Mouse (Mus musculus) neural tube, embryonic 12.5 days (tissue): ENCODE results near the gene Spata45. TPM values are rescaled to one million over a fixed set of nuclear protein-coding genes. Genes with fewer than 3 reads are reported as not detected.

Experiments
- ATAC-seq: fragments of 200-750 bp; cut with Nextera tagmentation; 2 replicates; pipeline ENCODE4 v1.8.0; 2017; ENCODE audit warnings: low read depth, mild to moderate bottlenecking, moderate TSS enrichment, moderate library complexity; ENCODE audit not compliant: low FRiP score
- H3K27ac ChIP-seq: fragments of 300-500 bp; sonication (generic); 2 replicates; pipeline ENCODE4 v1.5.1; 2016
- H3K27me3 ChIP-seq: fragments of 300-500 bp; sonication (generic); replicated peaks from 2 replicates; pipeline ENCODE4 v1.6.1; 2016; ENCODE audit warnings: mild to moderate bottlenecking
- H3K36me3 ChIP-seq: fragments of 300-500 bp; sonication (generic); 2 replicates; pipeline ENCODE4 v1.6.1; 2016; ENCODE audit warnings: mild to moderate bottlenecking
- H3K4me1 ChIP-seq: fragments of 300-500 bp; sonication (generic); 2 replicates; pipeline ENCODE4 v1.6.1; 2016
- H3K4me2 ChIP-seq: fragments of 300-500 bp; sonication (generic); replicated peaks from 2 replicates; pipeline ENCODE4 v1.6.1; 2016; ENCODE audit warnings: mild to moderate bottlenecking
- H3K4me3 ChIP-seq: fragments of 300-500 bp; sonication (generic); 2 replicates; pipeline ENCODE4 v1.5.1; 2016
- H3K9ac ChIP-seq: fragments of 300-500 bp; sonication (generic); 2 replicates; pipeline ENCODE4 v1.6.1; 2016; ENCODE audit warnings: mild to moderate bottlenecking
- H3K9me3 ChIP-seq: fragments of 300-500 bp; sonication (generic); 2 replicates; pipeline ENCODE4 v1.6.1; 2016; ENCODE audit warnings: mild to moderate bottlenecking
- WGBS: fragments of 180-500 bp; shearing (Covaris S2); methylation state at CpG from one replicate; pipeline ENCODE4 v1.1.7; 2016; 5-methylcytosine and 5-hydroxymethylcytosine counted together
- polyA plus RNA-seq: library from polyadenylated mRNA; unstranded; fragments of >200 nt; fragmentation: Nextera tagmentation; extraction: Ambion mirVana; gene quantifications from 2 replicates; pipeline ENCODE4 v1.2.1, GENCODE M21; 2016

The Spata45 gene
- polyA plus RNA-seq = 0.53 TPM in 1 of 2 replicates, not detected in the other

- Histone ChIP-seq H3K4me3 (no peak within 1 kb of the TSS), H3K36me3 (no peaks in the 10 kb centered on the region)
- WGBS = 86% methylated on average over 6 of the region's 6 CpGs
Observed at GRCm38 (mm10) chr1:191036554-191037334, at the start of gene Spata45. Gene Spata45 (plus strand): TSS chr1:191036639.

DNA sequence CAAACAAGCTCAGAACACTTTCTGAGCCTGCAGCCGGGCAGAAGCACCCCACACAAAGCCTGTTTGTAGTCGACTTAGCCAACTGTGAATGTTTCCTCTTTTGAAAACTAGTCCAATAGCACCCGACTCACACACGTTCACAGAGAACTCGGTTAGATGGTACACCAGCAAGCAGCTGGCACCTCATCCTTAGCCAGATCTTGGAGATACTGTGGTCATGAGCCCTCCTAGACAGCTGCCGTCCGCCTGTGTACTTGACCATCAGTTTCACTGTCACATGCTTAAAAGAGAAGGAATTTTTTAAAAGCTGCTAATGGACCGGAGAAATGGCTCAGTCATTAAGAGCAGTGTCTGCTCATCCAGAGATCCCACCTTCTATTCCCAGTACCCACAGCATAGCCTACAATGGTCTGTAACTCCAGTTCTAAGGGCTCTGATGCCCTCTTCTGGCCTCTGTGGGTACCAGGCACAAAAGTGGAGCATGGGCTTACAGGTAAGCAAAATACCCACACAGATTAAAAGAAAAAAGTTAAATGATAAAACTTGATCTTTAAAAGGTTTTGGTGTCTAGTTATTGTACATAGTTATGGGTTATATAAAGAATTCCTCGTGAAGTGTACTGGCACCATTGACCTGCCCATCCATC lies 46.9 kb upstream of the Spata45 start:
- no peaks in the 10 kb centered on the region for H3K36me3 ChIP-seq
- H3K4me1 ChIP-seq = no peaks in the 10 kb centered on the region
- no peak overlapping the region for H3K27ac ChIP-seq
- no peak overlapping the region for H3K4me3 ChIP-seq
- 83% methylated on average over 9 of the region's 9 CpGs for WGBS
- no peaks in the 10 kb centered on the region for H3K9me3 ChIP-seq
- H3K27me3 ChIP-seq = no peaks in the 10 kb centered on the region
- ATAC-seq = no peak
- H3K9ac ChIP-seq = no peak overlapping the region
- H3K4me2 ChIP-seq = no peak overlapping the region

More at GRCm38 (mm10) chr1:191036554-191037334, at the start of gene Spata45:
- Histone ChIP-seq H3K27me3 (no peaks in the 10 kb centered on the region), H3K9me3 (no peaks in the 10 kb centered on the region), H3K9ac (no peak within 1 kb of the TSS), H3K4me2 (no peak within 1 kb of the TSS), H3K27ac (no peak within 1 kb of the TSS), H3K4me1 (no peaks in the 10 kb centered on the region)
- ATAC-seq = no peak

DNA sequence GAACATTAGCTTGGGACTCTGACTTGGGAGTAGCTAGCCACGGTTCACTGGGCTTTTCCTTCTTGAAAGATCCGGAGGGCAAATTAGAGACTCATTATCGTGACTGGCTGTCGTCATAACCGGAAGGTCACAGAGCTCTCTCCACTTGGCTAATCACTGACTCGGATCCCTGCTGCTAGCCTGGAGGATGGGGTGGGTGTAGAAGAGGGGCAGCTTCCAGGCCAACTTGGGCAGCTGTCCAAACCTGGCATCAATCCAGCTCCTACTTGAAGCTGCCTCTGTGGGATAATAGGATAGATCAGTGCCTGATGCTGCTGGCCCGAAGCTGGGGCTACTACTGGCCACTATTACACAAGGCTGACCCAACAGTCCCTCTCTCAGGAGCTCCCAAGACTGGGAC lies 40.9 kb upstream of the Spata45 start:
- H3K9ac ChIP-seq = no peak overlapping the region
- no peaks in the 10 kb centered on the region for H3K36me3 ChIP-seq
- H3K27ac ChIP-seq = no peak overlapping the region
- no peaks in the 10 kb centered on the region; the same call in 1 of the 2 replicates for H3K27me3 ChIP-seq
- ATAC-seq = no peak
- WGBS = 75% methylated on average over 7 of the region's 7 CpGs
- no peak overlapping the region for H3K4me3 ChIP-seq
- H3K9me3 ChIP-seq = peaks cover 7% of the 10 kb centered on the region; the same call in 1 of the 2 replicates
- no peaks in the 10 kb centered on the region for H3K4me1 ChIP-seq
- no peak overlapping the region for H3K4me2 ChIP-seq

- Histone ChIP-seq H3K36me3 (no peaks in the 10 kb centered on the region), H3K4me2 (no peak overlapping the region), H3K27me3 (no peaks in the 10 kb centered on the region; the same call in 1 of the 2 replicates), H3K27ac (no peak overlapping the region), H3K9ac (no peak overlapping the region), H3K9me3 (peaks cover 7% of the 10 kb centered on the region; the same call in 1 of the 2 replicates), H3K4me3 (no peak overlapping the region), H3K4me1 (no peaks in the 10 kb centered on the region)
- 73% methylated on average over 6 of the region's 6 CpGs for WGBS
- no peak for ATAC-seq
Observed at GRCm38 (mm10) chr1:190996346-190996877, 40.0 kb upstream of the Spata45 start.

GRCm38 (mm10) chr1:190998027-190998426 lies 38.4 kb upstream of the Spata45 start:
- Histone ChIP-seq H3K36me3 (no peaks in the 10 kb centered on the region), H3K9ac (no peak overlapping the region), H3K27me3 (no peaks in the 10 kb centered on the region; the same call in 1 of the 2 replicates), H3K4me2 (no peak overlapping the region), H3K4me1 (no peaks in the 10 kb centered on the region), H3K9me3 (peaks cover 7% of the 10 kb centered on the region; the same call in 1 of the 2 replicates), H3K27ac (no peak overlapping the region), H3K4me3 (no peak overlapping the region)
- WGBS = 84% methylated on average over 1 of the region's 1 CpGs
- ATAC-seq = no peak

DNA sequence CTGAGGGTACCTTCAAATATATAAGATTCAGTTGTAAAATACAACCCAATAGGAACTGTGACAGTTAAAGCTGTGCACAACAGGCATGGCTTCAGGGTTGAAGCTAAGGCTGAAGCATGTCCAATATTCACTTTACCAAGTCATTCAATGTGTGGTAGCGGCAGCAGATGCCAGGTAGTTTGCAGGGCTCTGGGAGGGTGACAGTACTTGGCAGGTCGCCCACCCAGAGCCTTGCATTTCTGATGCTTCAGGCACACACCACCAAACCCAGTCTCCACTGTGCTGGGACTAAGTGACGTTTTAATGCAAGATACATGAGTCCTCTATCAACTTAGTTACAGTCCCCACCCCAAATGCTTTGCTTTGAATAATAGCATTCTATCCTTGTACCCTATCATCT lies 35.8 kb upstream of the Spata45 start:
- H3K36me3 ChIP-seq = peaks cover 14% of the 10 kb centered on the region
- H3K9ac ChIP-seq = no peak overlapping the region
- no peaks in the 10 kb centered on the region for H3K4me1 ChIP-seq
- H3K9me3 ChIP-seq = peaks cover 7% of the 10 kb centered on the region; the same call in 1 of the 2 replicates
- no peak overlapping the region for H3K4me2 ChIP-seq
- ATAC-seq = no peak
- no peaks in the 10 kb centered on the region; the same call in 1 of the 2 replicates for H3K27me3 ChIP-seq
- 89% methylated on average over 3 of the region's 3 CpGs for WGBS
- H3K27ac ChIP-seq = no peak overlapping the region
- H3K4me3 ChIP-seq = no peak overlapping the region

DNA sequence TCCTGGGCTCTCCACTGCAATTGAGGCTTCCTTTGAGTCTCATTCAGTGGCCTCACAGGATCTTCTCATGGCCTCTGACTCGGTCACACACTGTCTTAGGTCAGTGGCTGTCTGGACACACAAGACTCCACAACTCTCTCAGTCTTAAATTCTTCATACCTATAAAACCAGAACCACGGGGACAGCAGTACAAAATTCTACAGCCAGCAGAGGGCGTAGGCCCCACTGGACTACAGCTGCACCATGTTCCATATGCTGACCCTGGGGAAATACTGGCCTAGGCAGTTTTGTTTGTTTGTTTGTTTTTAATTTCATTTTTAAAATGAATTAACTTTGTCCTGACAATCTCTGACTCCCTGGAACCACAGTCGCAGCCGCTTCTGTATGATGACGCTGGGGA lies 34.2 kb upstream of the Spata45 start:
- 66% methylated on average over 6 of the region's 6 CpGs for WGBS
- H3K4me1 ChIP-seq = no peaks in the 10 kb centered on the region
- no peak overlapping the region for H3K27ac ChIP-seq
- H3K9me3 ChIP-seq = peaks cover 7% of the 10 kb centered on the region; the same call in 1 of the 2 replicates
- H3K4me2 ChIP-seq = no peak overlapping the region
- no peaks in the 10 kb centered on the region for H3K27me3 ChIP-seq
- peaks cover 14% of the 10 kb centered on the region for H3K36me3 ChIP-seq
- H3K9ac ChIP-seq = no peak overlapping the region
- H3K4me3 ChIP-seq = no peak overlapping the region
- no peak for ATAC-seq

- H3K27me3 ChIP-seq = no peaks in the 10 kb centered on the region
- peaks cover 64% of the 10 kb centered on the region for H3K36me3 ChIP-seq
- no peak overlapping the region for H3K9ac ChIP-seq
- no peaks in the 10 kb centered on the region for H3K9me3 ChIP-seq
- H3K4me3 ChIP-seq = no peak overlapping the region
- no peak overlapping the region for H3K4me2 ChIP-seq
- no peak overlapping the region for H3K27ac ChIP-seq
- ATAC-seq = no peak
- WGBS = 97% methylated on average over 5 of the region's 5 CpGs
- no peaks in the 10 kb centered on the region for H3K4me1 ChIP-seq
Observed at GRCm38 (mm10) chr1:191008707-191009106, 27.7 kb upstream of the Spata45 start.

DNA sequence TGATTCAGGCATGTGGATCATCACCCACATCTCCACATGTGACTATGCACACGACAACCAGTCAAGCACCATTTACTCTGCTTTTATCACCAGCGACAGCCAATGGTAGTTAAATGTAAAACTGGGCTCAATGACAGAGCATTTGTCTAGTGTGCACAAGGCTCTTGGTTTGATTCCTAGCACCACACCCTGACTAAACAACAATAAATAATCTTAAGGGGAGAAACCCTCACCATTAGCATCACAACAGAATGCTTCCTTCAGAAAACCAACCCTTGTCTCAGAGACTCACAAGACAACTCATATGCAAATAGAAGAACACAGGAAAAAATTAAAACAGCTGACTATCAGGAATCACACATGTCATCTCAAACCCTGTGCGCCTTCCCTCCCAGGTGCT lies 22.2 kb upstream of the Spata45 start:
- Histone ChIP-seq H3K4me1 (no peaks in the 10 kb centered on the region), H3K27ac (no peak overlapping the region), H3K4me2 (no peak overlapping the region), H3K27me3 (no peaks in the 10 kb centered on the region), H3K9me3 (no peaks in the 10 kb centered on the region), H3K9ac (no peak overlapping the region), H3K4me3 (no peak overlapping the region), H3K36me3 (peaks cover 37% of the 10 kb centered on the region)
- no peak for ATAC-seq
- WGBS = 94% methylated on average over 3 of the region's 3 CpGs

GRCm38 (mm10) chr1:191019803-191020202 lies 16.6 kb upstream of the Spata45 start:
- H3K4me3 ChIP-seq = no peak overlapping the region
- no peak for ATAC-seq
- H3K27ac ChIP-seq = no peak overlapping the region
- H3K4me1 ChIP-seq = peaks cover 5% of the 10 kb centered on the region
- no peaks in the 10 kb centered on the region for H3K9me3 ChIP-seq
- no peak overlapping the region for H3K9ac ChIP-seq
- peaks cover 7% of the 10 kb centered on the region for H3K36me3 ChIP-seq
- H3K4me2 ChIP-seq = no peak overlapping the region
- H3K27me3 ChIP-seq = no peaks in the 10 kb centered on the region
- 94% methylated on average over 5 of the region's 5 CpGs for WGBS

DNA sequence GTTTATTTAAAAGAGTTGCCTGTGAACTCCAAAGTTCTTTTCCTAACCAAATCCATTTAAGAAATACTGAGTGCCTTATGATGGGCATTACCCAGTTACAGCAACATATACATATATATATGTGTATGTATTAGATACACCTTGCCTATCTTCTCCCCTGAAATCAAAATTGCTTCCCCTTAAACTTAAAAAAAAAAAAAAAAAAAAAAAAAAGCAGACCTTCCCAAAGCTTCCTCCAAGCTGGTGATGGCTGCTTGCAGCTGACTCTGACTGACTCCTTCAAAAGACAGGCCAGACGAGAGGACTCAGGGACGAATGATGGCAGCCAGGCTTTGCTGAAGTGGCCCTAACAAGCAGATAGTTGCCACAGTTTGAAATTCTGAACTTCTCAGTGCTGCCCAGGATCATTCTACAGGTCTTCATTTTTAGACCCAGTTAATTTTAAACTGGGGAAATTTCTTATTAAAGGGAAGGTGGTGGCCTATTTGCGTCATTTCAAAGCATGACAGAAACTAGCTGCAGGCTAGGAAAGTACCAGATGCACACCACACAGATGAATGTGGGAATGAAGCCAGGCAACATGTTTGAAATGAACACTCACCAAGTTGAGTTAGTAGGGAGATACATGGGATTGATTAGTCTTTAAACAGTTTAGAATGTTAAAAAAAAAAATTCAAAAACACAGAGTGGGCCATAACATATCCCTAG lies 16.1 kb upstream of the Spata45 start:
- Histone ChIP-seq H3K4me3 (no peak overlapping the region), H3K9me3 (no peaks in the 10 kb centered on the region), H3K4me1 (peaks cover 10% of the 10 kb centered on the region), H3K27ac (no peak overlapping the region), H3K27me3 (no peaks in the 10 kb centered on the region), H3K9ac (no peak overlapping the region), H3K4me2 (no peak overlapping the region), H3K36me3 (peaks cover 7% of the 10 kb centered on the region)
- ATAC-seq = no peak
- WGBS = 84% methylated on average over 3 of the region's 3 CpGs

DNA sequence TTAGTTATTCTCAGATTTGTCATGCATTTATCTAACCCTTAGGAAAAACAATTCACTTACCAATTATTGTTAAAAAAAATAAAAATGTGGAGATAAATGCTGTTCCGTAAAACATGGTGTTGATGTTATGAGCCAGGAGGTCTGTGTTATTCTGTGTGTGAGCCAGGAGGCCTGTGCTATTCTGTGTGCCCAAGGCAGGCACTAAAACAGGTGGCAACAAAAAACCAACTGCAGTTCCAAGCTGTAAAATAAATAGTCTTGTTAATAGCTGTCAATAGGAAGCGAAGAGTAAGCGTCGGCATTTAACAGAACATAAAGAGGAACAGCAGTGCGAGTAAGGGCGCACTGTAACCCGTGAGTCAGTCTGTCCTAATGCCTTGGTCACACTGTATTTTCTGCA lies 15.4 kb upstream of the Spata45 start:
- 55% methylated on average over 7 of the region's 7 CpGs for WGBS
- Histone ChIP-seq H3K4me1 (peaks cover 13% of the 10 kb centered on the region), H3K27ac (no peak overlapping the region), H3K36me3 (peaks cover 7% of the 10 kb centered on the region), H3K4me3 (no peak overlapping the region), H3K9ac (no peak overlapping the region), H3K27me3 (no peaks in the 10 kb centered on the region), H3K4me2 (no peak overlapping the region), H3K9me3 (no peaks in the 10 kb centered on the region)
- ATAC-seq = no peak
